Mouse (Mus musculus) brain, embryonic 14.5 days (tissue): ENCODE results near the gene Flt3.

ENCODE experiments used
- CTCF ChIP-seq: fragments of 200-500 bp; IDR thresholded peaks from 2 replicates; pipeline ENCODE4 v1.5.1; 2012; ENCODE audit warnings: inconsistent platforms, mild to moderate bottlenecking, moderate library complexity, borderline replicate concordance; ENCODE audit not compliant: insufficient read depth, insufficient read length; ENCODE audit errors: extremely low read depth
- POLR2A ChIP-seq: fragments of 200-500 bp; IDR thresholded peaks from 2 replicates; pipeline ENCODE4 v1.6.1; 2012; ENCODE audit warnings: mild to moderate bottlenecking, inconsistent platforms, borderline replicate concordance; ENCODE audit not compliant: poor library complexity, insufficient read depth, insufficient read length, severe bottlenecking; ENCODE audit errors: extremely low read depth

- TF ChIP-seq CTCF (no peak), POLR2A (no peak)
These were observed 8.4 kb upstream of the Flt3 start for GRCm38 (mm10) chr5:147408731-147409130.
